Mouse (Mus musculus): ENCODE data around the gene Dusp27. TPM values are rescaled to one million over a fixed set of nuclear protein-coding genes. Genes with fewer than 3 reads are reported as not detected.

Dusp27 gene
- polyA plus RNA-seq, 1 experiment from 2014 or later = 4.1 TPM

DNA sequence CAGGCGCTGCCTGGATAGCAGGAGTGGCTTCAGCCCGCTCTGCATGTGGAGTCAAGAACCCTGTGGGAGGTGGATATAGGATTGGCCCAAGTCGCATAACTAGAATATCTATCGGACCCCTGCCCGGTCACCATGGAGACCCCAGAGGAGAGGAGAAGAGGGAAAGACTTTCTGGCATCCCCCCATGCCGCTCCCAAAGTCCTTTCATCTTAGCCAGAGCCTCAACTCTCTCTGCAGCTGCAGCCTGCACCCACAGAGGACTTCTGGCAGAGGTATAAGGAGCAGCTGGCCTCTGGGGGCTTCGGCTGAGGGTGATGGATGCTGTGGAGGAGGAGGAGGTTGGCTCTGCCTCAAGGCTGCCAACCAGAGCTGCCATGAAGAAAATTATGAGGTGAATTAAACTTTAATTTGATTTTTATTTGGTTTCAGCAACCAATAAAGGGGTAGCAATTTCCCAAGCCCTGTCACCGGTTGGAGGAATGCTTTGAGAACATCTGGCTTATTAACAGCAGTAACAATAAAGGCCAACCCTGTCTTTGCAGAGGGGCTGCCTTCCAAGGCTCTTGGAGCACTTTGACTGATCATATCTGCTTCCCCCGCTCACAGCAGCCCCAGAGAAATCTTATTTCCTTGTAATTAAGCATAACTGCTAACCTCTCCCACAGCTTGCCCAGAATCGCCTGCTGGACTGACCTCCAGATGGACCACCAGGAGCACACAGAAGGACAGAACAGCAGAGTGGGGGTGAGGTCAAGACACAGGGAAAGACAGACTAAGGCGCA, 78.5 kb downstream of the Dusp27 start:
- no peaks in the 10 kb centered on the region for H3K36me3 ChIP-seq
- peaks cover 18% of the 10 kb centered on the region for H3K27me3 ChIP-seq
- H3K4me2 ChIP-seq (replicated peaks) = peak overlapping the region; percentile 92
- H3K27ac ChIP-seq = no peak overlapping the region
- 15% methylated on average over 11 of the region's 11 CpGs for WGBS
- no peak overlapping the region for H3K9ac ChIP-seq
- H3K9me3 ChIP-seq = no peaks in the 10 kb centered on the region
- H3K4me3 ChIP-seq = peak overlapping the region; percentile 44
- peaks cover 41% of the 10 kb centered on the region for H3K4me1 ChIP-seq
- ATAC-seq (ENCODE audit: insufficient number of reproducible peaks, insufficient read depth, low FRiP score, low TSS enrichment) = no peak

DNA sequence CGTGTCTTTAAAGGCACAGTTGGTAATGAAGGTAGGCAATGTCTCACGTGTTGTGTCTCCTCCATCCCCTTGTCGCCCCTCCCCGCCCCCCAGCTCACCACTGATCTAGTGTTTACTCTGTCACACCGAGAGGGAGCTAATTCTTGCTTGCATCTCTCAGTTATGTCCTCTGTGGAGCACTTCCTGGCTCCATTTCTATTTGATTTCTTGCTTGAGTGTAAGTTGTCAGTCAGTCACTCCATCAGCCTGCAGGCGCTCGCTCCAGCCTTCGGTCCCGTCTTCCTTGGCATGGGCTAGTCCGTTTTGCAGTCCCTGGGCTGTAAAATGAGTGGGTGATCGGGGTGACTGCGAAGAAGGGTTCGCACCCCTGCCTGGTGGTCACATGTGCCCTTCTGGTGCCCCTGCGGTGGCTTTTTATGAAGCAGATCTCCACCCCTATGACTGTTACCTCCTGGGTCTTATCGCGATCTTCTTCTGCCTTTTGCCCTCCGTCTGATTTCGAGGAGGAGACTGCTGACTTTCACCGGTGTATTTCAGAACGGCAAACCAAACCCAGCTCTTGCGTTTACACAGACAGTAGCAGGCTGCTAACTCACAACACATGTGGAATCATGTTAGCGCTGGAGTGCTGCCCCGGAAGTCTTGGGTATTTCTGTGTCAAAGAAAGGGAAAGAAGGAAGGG, 79.4 kb downstream of the Dusp27 start:
- ATAC-seq (ENCODE audit: insufficient number of reproducible peaks, insufficient read depth, low FRiP score, low TSS enrichment) = no peak
- Histone ChIP-seq H3K4me3 (peak overlapping the region; percentile 44), H3K9ac (0 out of 2 replicates have a peak overlapping the region, but pooled peaks have one; percentile 36), H3K27me3 (peaks cover 18% of the 10 kb centered on the region), H3K36me3 (no peaks in the 10 kb centered on the region), H3K4me2 (replicated peaks) (peak overlapping the region; percentile 92), H3K9me3 (no peaks in the 10 kb centered on the region), H3K27ac (no peak overlapping the region), H3K4me1 (peaks cover 46% of the 10 kb centered on the region)
- WGBS = under 1% methylated on average over 23 of the region's 23 CpGs

Other genes starting within 250 kb of the Dusp27 start
- 15.5 and 17.0 TPM in 2 replicates for gene Pou2f1, start 125.2 kb downstream of the Dusp27 start, polyA plus RNA-seq (2016; fragmentation: Nextera tagmentation; extraction: Ambion mirVana)
- gene Gpa33, start 2.3 kb upstream of the Dusp27 start, polyA plus RNA-seq (2016; fragmentation: Nextera tagmentation; extraction: Ambion mirVana) = 0.10 and 0.26 TPM in 2 replicates
- 0.10 TPM in 1 of 2 replicates, not detected in the other for gene Mael, start 110.8 kb upstream of the Dusp27 start, polyA plus RNA-seq (2016; fragmentation: Nextera tagmentation; extraction: Ambion mirVana)
- gene Ildr2, start 126.2 kb upstream of the Dusp27 start, polyA plus RNA-seq (2016; fragmentation: Nextera tagmentation; extraction: Ambion mirVana) = 1.1 and 1.2 TPM in 2 replicates